Mouse (Mus musculus) ES-Bruce4 (cell line): ENCODE data around the gene Pgs1. TPM values are rescaled to one million over a fixed set of nuclear protein-coding genes. Genes with fewer than 3 reads are reported as not detected.
A peak's percentile ranks its signal among the peaks of the same experiment; 100 is the strongest.

Experiments used
- H3K27ac ChIP-seq: 2 replicates; pipeline ENCODE4 v1.5.1; 2012; ENCODE audit warnings: low read length, inconsistent platforms; ENCODE audit not compliant: insufficient read depth
- H3K27me3 ChIP-seq: 2 replicates; pipeline ENCODE4 v1.6.1; 2012; ENCODE audit warnings: mild to moderate bottlenecking, low read length, inconsistent platforms; ENCODE audit not compliant: control insufficient read depth, poor library complexity, insufficient read depth, severe bottlenecking
- H3K36me3 ChIP-seq: 2 replicates; pipeline ENCODE4 v1.6.1; 2012; ENCODE audit warnings: inconsistent platforms, mild to moderate bottlenecking, low read length, moderate library complexity; ENCODE audit not compliant: control insufficient read depth, poor library complexity, insufficient read depth, severe bottlenecking
- H3K4me1 ChIP-seq: one replicate; pipeline ENCODE4 v1.8.1; 2011; ENCODE audit warnings: low read length; ENCODE audit not compliant: control insufficient read depth, insufficient read depth
- H3K4me3 ChIP-seq: 2 replicates; pipeline ENCODE4 v1.5.1; 2011; ENCODE audit warnings: low read depth, mild to moderate bottlenecking, low read length
- H3K9ac ChIP-seq: 2 replicates; pipeline ENCODE4 v1.6.1; 2012; ENCODE audit warnings: low read depth, mild to moderate bottlenecking, inconsistent platforms; ENCODE audit not compliant: poor library complexity, severe bottlenecking
- H3K9me3 ChIP-seq: replicated peaks from 2 replicates; pipeline ENCODE4 v1.6.1; 2012; ENCODE audit warnings: mild to moderate bottlenecking, low read length, inconsistent platforms; ENCODE audit not compliant: control insufficient read depth, poor library complexity, insufficient read depth, severe bottlenecking
- CTCF ChIP-seq: IDR thresholded peaks from one replicate; pipeline ENCODE4 v1.8.1; 2011; ENCODE audit warnings: low read depth, low read length
- EP300 ChIP-seq: IDR thresholded peaks from 2 replicates; pipeline ENCODE4 v1.6.1; 2011; ENCODE audit warnings: low read depth, low read length; ENCODE audit not compliant: insufficient read depth
- POLR2A ChIP-seq: IDR thresholded peaks from one replicate; pipeline ENCODE4 v1.8.1; 2011; ENCODE audit warnings: low read length; ENCODE audit not compliant: insufficient read depth
- polyA plus RNA-seq: library from polyadenylated mRNA; stranded (reverse); fragments of >200 nt; gene quantifications from 2 replicates; pipeline ENCODE4 v1.2.4, GENCODE M21; 2011; ENCODE audit warnings: low read depth; ENCODE audit not compliant: missing spikeins, insufficient read depth, insufficient read length

Gene Pgs1
- polyA plus RNA-seq, 1 experiment = 31.5 TPM

DNA sequence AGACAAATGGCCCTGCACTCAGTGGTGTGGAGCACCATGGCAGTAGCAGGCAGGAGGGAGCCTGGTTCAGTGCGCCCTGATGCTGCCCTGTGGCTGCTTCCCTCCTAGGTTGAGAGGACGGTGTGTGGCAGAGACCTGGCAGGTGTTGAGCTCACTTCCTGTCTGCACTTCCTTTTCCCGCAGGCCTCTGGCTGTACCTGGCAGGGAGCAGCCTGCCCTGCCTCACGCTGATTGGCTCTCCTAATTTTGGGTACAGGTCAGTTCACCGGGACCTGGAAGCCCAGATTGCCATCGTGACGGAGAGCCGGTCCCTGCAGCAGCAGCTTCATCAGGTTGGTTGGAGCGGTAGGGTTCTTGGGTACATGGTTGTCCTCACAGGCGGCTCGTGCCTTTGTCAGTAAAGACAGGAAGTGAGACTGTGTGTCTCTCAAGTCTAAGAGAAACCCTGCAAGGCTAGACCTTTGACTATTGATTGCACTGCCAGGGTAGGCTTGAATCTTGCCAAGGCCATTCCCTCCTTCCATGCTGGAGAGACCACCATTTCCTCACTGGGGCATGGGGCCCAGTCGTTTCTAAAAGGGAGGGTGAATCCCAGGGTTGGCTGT, 28.4 kb downstream of the Pgs1 start:
- no peaks in the 10 kb centered on the region for H3K27me3 ChIP-seq
- no peak overlapping the region for H3K9ac ChIP-seq
- H3K4me3 ChIP-seq = no peak overlapping the region
- H3K9me3 ChIP-seq = no peaks in the 10 kb centered on the region
- H3K27ac ChIP-seq = no peak overlapping the region
- H3K4me1 ChIP-seq = peaks cover 25% of the 10 kb centered on the region
- TF ChIP-seq CTCF (no peak), POLR2A (no peak), EP300 (no peak)
- peaks cover 9% of the 10 kb centered on the region; the same call in 1 of the 2 replicates for H3K36me3 ChIP-seq

DNA sequence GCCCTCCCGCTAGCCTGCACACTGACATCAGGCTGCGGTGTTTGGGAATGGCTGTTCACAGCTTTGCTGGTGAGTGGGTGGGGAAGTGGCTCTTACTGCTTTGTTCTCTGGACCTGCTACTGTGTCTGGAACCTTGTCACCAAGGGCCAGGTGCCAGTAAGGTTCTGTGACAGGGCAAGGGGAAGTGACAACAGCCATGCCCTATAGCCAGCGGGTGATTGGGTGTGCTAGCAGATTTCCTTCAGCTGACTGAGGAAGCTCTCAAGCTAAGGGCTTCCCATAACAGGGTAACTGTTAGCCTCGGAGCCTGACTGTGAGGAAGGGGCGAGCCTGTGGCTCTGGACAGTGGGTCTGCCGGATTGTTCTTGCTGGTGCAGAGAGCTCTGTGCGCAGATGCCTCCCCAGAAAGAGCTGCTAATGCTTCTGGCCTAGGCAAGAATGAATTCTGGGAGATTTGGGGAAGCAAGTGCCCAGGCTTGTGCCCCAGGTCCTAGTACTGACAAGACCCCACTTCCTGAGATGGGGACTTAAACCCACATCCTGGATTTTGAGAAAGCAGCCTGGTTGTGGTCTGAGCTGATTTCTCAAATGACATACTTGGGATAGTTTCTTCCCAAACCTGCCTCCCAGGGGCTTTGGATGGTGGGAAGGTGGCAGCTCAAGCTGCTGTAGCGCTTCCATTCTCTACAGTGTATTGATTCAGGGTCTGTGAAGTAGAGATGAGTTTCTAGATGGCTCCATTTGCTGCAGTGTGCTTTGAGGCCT, 29.5 kb downstream of the Pgs1 start:
- Histone ChIP-seq H3K4me1 (peaks cover 20% of the 10 kb centered on the region), H3K9me3 (no peaks in the 10 kb centered on the region), H3K9ac (no peak overlapping the region), H3K4me3 (no peak overlapping the region), H3K27me3 (no peaks in the 10 kb centered on the region), H3K36me3 (peaks cover 9% of the 10 kb centered on the region; the same call in 1 of the 2 replicates), H3K27ac (no peak overlapping the region)
- no peak for TF ChIP-seq EP300
- TF ChIP-seq CTCF = no peak
- TF ChIP-seq POLR2A = no peak

DNA sequence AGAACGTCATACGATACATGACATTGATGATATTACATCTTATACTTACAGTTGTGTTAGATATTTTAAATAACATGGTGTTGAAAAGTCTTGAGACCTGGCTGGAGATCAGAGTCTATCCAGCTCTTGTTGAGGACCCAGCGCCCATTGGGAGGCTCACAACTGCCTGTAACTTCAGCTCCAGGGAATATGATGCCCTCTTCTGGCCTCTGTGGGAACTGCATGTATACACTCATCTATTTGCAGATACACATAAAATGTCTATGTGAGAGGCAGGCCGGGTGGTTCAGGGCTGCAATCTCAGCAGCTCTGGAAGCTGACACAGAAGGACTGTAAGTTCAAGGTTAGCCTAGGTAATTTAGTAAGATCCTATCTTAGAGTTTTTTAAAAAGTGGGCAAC, 32.2 kb downstream of the Pgs1 start:
- H3K9me3 ChIP-seq = no peaks in the 10 kb centered on the region
- H3K4me3 ChIP-seq = no peak overlapping the region
- peaks cover 5% of the 10 kb centered on the region for H3K4me1 ChIP-seq
- H3K9ac ChIP-seq = no peak overlapping the region
- no peak for TF ChIP-seq EP300
- peak; percentile 53 for TF ChIP-seq CTCF
- TF ChIP-seq POLR2A = no peak
- H3K36me3 ChIP-seq = peaks cover 10% of the 10 kb centered on the region
- no peak overlapping the region for H3K27ac ChIP-seq
- no peaks in the 10 kb centered on the region for H3K27me3 ChIP-seq

DNA sequence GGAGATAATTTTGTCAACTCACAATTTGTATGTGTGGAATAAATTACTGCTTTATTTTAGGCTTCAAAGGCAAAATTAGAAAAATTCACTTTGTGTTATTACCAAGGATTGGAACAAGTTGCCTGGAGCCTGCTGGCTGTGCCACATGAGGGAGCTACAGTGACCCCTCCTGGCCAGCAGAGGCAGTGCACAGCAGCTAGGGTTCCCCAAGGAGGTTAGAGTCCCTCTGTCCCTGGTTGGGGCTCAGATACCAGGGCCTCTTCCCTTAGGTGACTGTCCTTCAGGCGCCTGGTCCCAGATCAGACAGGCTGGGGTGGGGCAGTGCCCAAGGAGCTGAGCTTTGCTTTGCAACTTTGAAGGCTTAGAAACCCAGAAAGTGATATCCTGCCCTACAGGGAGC, 35.7 kb downstream of the Pgs1 start:
- no peak overlapping the region for H3K27ac ChIP-seq
- H3K27me3 ChIP-seq = no peaks in the 10 kb centered on the region
- H3K4me1 ChIP-seq = no peaks in the 10 kb centered on the region
- no peak overlapping the region for H3K4me3 ChIP-seq
- peaks cover 5% of the 10 kb centered on the region; the same call in 1 of the 2 replicates for H3K36me3 ChIP-seq
- TF ChIP-seq POLR2A (no peak), CTCF (peak; percentile 94), EP300 (no peak)
- H3K9ac ChIP-seq = no peak overlapping the region
- H3K9me3 ChIP-seq = no peaks in the 10 kb centered on the region

DNA sequence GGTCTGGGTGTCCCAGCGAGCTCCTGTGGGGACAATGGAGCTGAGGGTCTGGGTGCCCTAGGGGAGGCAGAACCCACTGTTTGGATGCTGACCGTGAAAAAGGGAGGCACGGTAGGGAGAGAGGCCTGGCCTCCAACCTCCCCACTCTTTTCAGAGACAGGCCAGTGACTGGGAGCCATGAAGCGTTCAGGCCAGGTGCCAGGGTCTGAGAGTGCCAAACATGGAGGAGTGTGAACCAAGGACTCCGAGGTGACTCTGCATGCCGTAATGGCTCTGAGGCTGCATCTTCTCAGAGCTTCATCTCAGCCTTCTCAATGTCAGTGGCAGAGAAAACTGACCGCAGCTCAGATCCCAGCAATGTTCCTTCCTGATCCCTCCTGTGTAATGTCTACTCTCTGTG, 37.4 kb downstream of the Pgs1 start:
- no peak overlapping the region for H3K4me3 ChIP-seq
- peaks cover 2% of the 10 kb centered on the region; the same call in 1 of the 2 replicates for H3K36me3 ChIP-seq
- H3K27me3 ChIP-seq = no peaks in the 10 kb centered on the region
- H3K9ac ChIP-seq = no peak overlapping the region
- TF ChIP-seq POLR2A = no peak
- no peaks in the 10 kb centered on the region for H3K4me1 ChIP-seq
- H3K27ac ChIP-seq = no peak overlapping the region
- H3K9me3 ChIP-seq = no peaks in the 10 kb centered on the region

DNA sequence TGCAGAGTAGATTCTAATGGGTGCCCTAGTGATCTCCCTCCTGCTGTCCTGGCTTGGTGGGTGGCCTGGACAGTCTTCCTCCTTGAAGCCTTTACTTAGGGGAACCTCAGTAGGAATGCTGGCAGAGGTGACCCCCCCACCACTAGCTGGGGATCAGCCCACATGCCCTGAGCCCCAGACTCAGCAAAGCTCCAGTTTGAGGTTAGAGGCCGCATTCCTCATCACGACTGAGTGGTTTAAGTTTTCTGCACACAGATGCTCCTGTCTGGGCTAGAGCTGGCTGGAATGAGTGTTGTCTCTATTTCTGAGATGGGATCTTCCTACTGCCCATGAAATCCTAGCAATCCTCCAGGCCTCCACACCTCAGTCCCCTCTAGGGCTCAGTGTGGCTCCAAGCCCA, 38.0 kb downstream of the Pgs1 start:
- Histone ChIP-seq H3K4me3 (no peak overlapping the region), H3K4me1 (no peaks in the 10 kb centered on the region), H3K9me3 (no peaks in the 10 kb centered on the region), H3K27me3 (no peaks in the 10 kb centered on the region), H3K36me3 (peaks cover 2% of the 10 kb centered on the region; the same call in 1 of the 2 replicates), H3K9ac (no peak overlapping the region), H3K27ac (no peak overlapping the region)
- TF ChIP-seq POLR2A (no peak), CTCF (no peak), EP300 (no peak)
